Mouse (Mus musculus) adrenal gland, postnatal 36 days (tissue): ENCODE measurements around the gene Snd1. TPM values are rescaled to one million over a fixed set of nuclear protein-coding genes. Genes with fewer than 3 reads are reported as not detected.

Experiments used
- DNase-seq, 2 experiments: peaks; one replicate each; pipeline ENCODE4 v3.0.0; 2021; ENCODE audit warnings: mixed read lengths in 1 of 2
- total RNA-seq, 2 experiments: library from RNA; stranded (reverse); gene quantifications; 2 replicates each; pipeline ENCODE4 v1.2.3; 2021

The Snd1 gene
- total RNA-seq, 2 experiments from 2014 or later = 136 to 148 TPM

GRCm38 (mm10) chr6:28871725-28872420 lies 396.9 kb downstream of the Snd1 start:
- DNase-seq = no peak

DNA sequence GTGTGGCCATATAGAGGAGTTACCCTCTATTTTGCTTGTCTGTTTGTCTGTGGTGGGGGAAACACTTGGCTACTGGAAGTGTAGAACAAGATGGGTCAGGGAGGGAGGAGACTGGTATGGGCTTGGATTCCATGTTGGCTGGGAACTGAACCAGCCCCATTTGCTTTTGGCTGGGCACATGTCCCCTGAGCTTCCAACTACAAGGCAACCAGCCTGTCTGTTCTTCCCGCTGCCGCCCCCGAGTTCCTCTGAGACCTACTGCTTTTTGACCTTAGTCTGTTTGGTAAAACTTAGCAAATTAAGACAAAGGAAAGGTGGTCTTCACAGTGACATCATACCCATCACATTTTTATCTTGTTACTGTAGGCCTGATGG lies 397.5 kb downstream of the Snd1 start:
- no peak for DNase-seq

- no peak for DNase-seq
These were observed 399.1 kb downstream of the Snd1 start for GRCm38 (mm10) chr6:28874053-28874452.

GRCm38 (mm10) chr6:28874759-28875158 lies 399.8 kb downstream of the Snd1 start:
- no peak for DNase-seq

GRCm38 (mm10) chr6:28875333-28875732 lies 400.4 kb downstream of the Snd1 start:
- DNase-seq = no peak

DNA sequence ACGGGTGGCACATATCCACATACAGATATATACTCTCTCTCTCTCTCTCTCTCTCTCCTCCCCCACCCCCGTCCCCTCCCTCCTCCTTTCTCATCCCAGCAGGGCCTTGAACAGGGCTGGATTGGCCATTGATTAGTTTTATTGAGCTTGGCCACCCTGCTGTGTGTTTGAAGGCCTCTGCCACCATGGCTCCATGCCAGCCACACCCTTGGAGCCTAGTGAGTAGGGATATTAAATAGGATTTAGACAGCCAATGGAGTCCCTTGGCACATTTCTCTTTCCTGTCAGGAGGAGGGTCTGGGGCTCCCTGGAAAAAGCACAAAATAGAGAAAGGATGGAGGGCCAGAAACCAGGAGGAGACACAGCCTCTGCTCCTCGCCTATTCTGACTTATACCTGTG lies 401.6 kb downstream of the Snd1 start:
- DNase-seq = no peak

- no peak for DNase-seq
These were observed 403.2 kb downstream of the Snd1 start for GRCm38 (mm10) chr6:28877945-28878666.

DNA sequence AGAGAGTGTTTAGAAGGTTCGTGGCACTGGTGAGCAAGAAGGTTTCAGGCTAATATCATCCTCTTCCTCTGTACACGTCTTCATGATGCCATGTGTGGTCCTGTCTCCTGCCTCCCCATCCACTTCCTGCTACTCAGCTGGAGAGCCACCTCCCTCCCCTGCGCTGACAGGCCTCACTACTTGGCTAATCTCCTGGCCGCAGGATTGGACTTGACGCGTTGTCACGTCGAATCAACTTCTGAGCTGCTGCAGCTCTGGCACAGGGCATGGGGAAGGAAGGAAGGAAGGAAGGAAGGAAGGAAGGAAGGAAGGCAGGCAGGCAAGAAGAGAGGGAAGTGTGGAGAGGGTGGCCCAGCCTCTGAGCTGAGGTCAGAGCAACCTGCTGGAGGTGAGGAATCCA lies 404.4 kb downstream of the Snd1 start:
- no peak for DNase-seq

GRCm38 (mm10) chr6:28880909-28881308 lies 406.0 kb downstream of the Snd1 start:
- no peak for DNase-seq

GRCm38 (mm10) chr6:28883518-28883917 lies 408.6 kb downstream of the Snd1 start:
- peak in 1 of 2 experiments; percentile 44 for DNase-seq

GRCm38 (mm10) chr6:28886724-28887440 lies 411.9 kb downstream of the Snd1 start:
- DNase-seq = no peak

DNA sequence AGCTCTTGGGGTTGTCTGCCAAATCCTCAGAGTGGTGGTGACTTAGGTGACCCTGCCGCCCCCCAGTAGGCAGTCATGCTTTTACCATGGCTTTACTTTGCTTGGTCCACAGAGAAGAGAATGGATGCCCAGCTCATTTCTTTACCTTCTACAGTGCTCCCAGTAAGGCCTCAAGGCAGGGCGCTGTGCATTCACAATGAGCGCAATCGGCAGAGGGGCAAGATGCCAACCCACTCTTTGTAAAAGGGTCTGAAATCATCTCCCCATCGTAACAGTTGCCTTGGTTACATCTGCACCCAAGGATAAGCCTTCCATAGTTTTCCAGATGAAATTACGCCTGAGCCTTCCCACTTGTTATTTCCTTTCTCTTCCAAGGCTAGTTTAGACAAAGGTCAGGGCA lies 415.5 kb downstream of the Snd1 start:
- DNase-seq = no peak

- DNase-seq = no peak
These were observed 416.5 kb downstream of the Snd1 start for GRCm38 (mm10) chr6:28891480-28891879.

- no peak for DNase-seq
These were observed 420.1 kb downstream of the Snd1 start for GRCm38 (mm10) chr6:28895004-28895515.

DNA sequence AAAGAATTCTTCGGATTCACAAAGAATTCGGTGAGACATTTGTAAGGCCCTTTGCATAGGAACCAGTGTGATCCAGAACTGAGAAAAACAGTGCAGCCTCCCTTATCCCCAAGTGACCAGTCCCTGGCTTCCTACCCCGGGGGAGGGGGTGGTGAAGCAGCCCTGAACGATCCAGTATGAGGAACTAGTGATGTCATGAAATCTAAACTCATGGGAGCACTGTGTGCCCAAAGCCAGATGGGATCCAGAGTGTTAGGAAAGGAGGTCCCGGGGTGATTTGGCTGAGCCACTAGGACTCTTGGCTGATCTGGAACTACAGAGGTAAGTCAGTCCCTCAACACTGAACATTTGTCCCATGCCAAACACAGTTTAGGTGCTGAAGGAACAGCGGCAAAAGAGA lies 420.8 kb downstream of the Snd1 start:
- DNase-seq = peak in 1 of 2 experiments; percentile 44

- DNase-seq = no peak
These were observed 421.9 kb downstream of the Snd1 start for GRCm38 (mm10) chr6:28896762-28897320.

GRCm38 (mm10) chr6:28897326-28898085 lies 422.6 kb downstream of the Snd1 start:
- no peak for DNase-seq

DNA sequence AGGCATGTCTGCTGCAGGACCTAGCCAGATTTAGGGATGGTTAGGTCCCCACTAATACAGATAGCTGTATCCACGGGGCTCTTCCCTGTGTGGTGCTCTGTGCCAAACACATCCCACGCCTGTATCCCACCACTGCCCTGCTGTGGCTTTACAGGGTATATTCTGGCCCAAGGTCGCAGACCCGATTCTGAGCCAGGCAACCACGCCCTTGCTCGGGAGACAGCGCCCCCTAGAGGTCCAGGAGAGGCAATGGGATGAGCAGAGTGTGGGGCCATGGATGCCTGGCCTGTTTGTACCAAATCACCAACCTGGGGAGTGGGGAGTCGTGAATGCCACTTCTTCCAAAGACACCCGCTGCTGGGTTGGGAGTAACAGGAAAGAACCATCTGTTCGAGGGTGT lies 423.9 kb downstream of the Snd1 start:
- DNase-seq = peak; percentile 65 to 74

DNA sequence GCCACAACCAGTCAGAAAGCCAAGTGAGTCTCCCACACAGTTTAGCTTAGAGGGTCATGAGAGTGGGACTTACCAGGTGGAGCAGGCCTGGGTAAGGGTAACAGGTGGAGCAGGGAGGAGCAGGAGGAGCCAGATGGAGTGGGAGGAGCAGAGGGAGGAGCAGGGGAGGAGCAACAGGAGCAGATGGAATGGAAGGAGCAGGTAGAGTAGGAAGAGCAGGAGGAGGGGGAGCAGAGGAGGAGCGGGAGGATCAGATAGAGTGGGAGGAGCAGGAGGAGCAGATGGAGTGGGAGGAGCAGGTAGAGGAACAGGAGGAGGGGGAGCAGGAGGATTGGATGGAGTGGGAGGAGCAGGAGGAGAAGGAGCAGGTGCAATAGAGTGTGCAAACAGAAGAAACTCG lies 427.6 kb downstream of the Snd1 start:
- DNase-seq = no peak

- no peak for DNase-seq
These were observed 429.5 kb downstream of the Snd1 start for GRCm38 (mm10) chr6:28904417-28904816.

GRCm38 (mm10) chr6:28905301-28905700 lies 430.4 kb downstream of the Snd1 start:
- no peak for DNase-seq

DNA sequence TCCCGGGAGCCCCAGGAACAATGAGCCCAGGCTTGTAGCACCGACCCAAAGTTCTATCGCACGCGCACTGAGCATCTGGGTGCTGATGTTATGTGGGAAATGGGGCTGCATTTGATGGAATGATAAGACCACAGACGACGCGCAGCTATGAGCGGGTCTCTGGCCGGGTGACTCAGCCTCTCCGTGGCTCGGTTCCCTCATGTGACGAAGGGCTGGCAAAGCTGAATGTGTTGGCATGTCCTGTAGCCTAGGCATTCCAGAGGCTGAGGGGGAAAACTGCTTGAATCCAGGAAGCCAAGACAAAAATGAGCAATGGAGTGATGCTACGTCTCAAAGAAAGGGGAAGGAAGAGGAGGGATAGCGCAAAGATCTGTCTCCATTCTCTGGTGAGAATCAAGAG lies 434.9 kb downstream of the Snd1 start:
- peak; percentile 64 to 72 for DNase-seq
